Mouse (Mus musculus): ENCODE data around the gene Gm826.

Gm826 gene

GRCm38 (mm10) chr2:160334111-160334661 lies at the start of gene Gm826:
TSS of gene Gm826 (minus strand) at chr2:160334162.
- in situ Hi-C loops (cut with MboI; ENCODE audit: low pct_unique_long_range_greater_than_20kb in 1 of 2, low sequenced_read_pairs in 2 of 2, unreplicated experiment in 1 of 2), result no loop called here

- in situ Hi-C loops (cut with MboI; ENCODE audit: low pct_unique_long_range_greater_than_20kb in 1 of 2, low sequenced_read_pairs in 2 of 2, unreplicated experiment in 1 of 2), result no loop called here
These were observed 49.5 kb upstream of the Gm826 start for GRCm38 (mm10) chr2:160383418-160383817.

- in situ Hi-C loops (cut with MboI; ENCODE audit: low pct_unique_long_range_greater_than_20kb in 1 of 2, low sequenced_read_pairs in 2 of 2, unreplicated experiment in 1 of 2), result loop anchor here (10.0 kb wide), 1 partner anchor 207 kb away; no protein-coding TSS in a partner anchor
These were observed 44.3 kb upstream of the Gm826 start for GRCm38 (mm10) chr2:160378271-160378670.

- in situ Hi-C loops (cut with MboI; ENCODE audit: low pct_unique_long_range_greater_than_20kb in 1 of 2, low sequenced_read_pairs in 2 of 2, unreplicated experiment in 1 of 2), result loop anchor here (10.0 kb wide), 1 partner anchor 209 kb away; no protein-coding TSS in a partner anchor
These were observed 42.3 kb upstream of the Gm826 start for GRCm38 (mm10) chr2:160376236-160376635.

- in situ Hi-C loops (cut with MboI; ENCODE audit: low pct_unique_long_range_greater_than_20kb in 1 of 2, low sequenced_read_pairs in 2 of 2, unreplicated experiment in 1 of 2), result loop anchor here (10.0 kb wide), 1 partner anchor 215 kb away; no protein-coding TSS in a partner anchor
These were observed 35.9 kb upstream of the Gm826 start for GRCm38 (mm10) chr2:160369653-160370420.

- in situ Hi-C loops (cut with MboI; ENCODE audit: low pct_unique_long_range_greater_than_20kb in 1 of 2, low sequenced_read_pairs in 2 of 2, unreplicated experiment in 1 of 2), result no loop called here
These were observed 34.7 kb upstream of the Gm826 start for GRCm38 (mm10) chr2:160368422-160369357.

GRCm38 (mm10) chr2:160367448-160368208 lies 33.7 kb upstream of the Gm826 start:
- in situ Hi-C loops (cut with MboI; ENCODE audit: low pct_unique_long_range_greater_than_20kb in 1 of 2, low sequenced_read_pairs in 2 of 2, unreplicated experiment in 1 of 2), result no loop called here

GRCm38 (mm10) chr2:160366980-160367338 lies 33.0 kb upstream of the Gm826 start, which contains the start of gene Mafb:
TSS of gene Mafb (minus strand) at chr2:160367065.
- in situ Hi-C loops (cut with MboI; ENCODE audit: low pct_unique_long_range_greater_than_20kb in 1 of 2, low sequenced_read_pairs in 2 of 2, unreplicated experiment in 1 of 2), result no loop called here

GRCm38 (mm10) chr2:160366111-160366979 lies 32.4 kb upstream of the Gm826 start:
- in situ Hi-C loops (cut with MboI; ENCODE audit: low pct_unique_long_range_greater_than_20kb in 1 of 2, low sequenced_read_pairs in 2 of 2, unreplicated experiment in 1 of 2), result no loop called here

GRCm38 (mm10) chr2:160365107-160365911 lies 31.3 kb upstream of the Gm826 start:
- in situ Hi-C loops (cut with MboI; ENCODE audit: low pct_unique_long_range_greater_than_20kb in 1 of 2, low sequenced_read_pairs in 2 of 2, unreplicated experiment in 1 of 2), result no loop called here

- in situ Hi-C loops (cut with MboI; ENCODE audit: low pct_unique_long_range_greater_than_20kb in 1 of 2, low sequenced_read_pairs in 2 of 2, unreplicated experiment in 1 of 2), result no loop called here
These were observed 30.7 kb upstream of the Gm826 start for GRCm38 (mm10) chr2:160364666-160365065.

GRCm38 (mm10) chr2:160364128-160364650 lies 30.2 kb upstream of the Gm826 start:
- in situ Hi-C loops (cut with MboI; ENCODE audit: low pct_unique_long_range_greater_than_20kb in 1 of 2, low sequenced_read_pairs in 2 of 2, unreplicated experiment in 1 of 2), result no loop called here

- in situ Hi-C loops (cut with MboI; ENCODE audit: low pct_unique_long_range_greater_than_20kb in 1 of 2, low sequenced_read_pairs in 2 of 2, unreplicated experiment in 1 of 2), result no loop called here
These were observed 29.2 kb upstream of the Gm826 start for GRCm38 (mm10) chr2:160363201-160363600.

- in situ Hi-C loops (cut with MboI; ENCODE audit: low pct_unique_long_range_greater_than_20kb in 1 of 2, low sequenced_read_pairs in 2 of 2, unreplicated experiment in 1 of 2), result no loop called here
These were observed 27.6 kb upstream of the Gm826 start for GRCm38 (mm10) chr2:160361442-160362121.

GRCm38 (mm10) chr2:160360234-160360874 lies 26.4 kb upstream of the Gm826 start:
- in situ Hi-C loops (cut with MboI; ENCODE audit: low pct_unique_long_range_greater_than_20kb in 1 of 2, low sequenced_read_pairs in 2 of 2, unreplicated experiment in 1 of 2), result no loop called here
